19 mouse cellular contexts compared by ENCODE assay signal in genomic region chr10:21090922-21091700, GRCm38 (mm10).
DNase-seq lines count a peak whose midpoint lies in the region; ATAC-seq and TF ChIP-seq lines count a peak whose summit lies in the region.
"Had no signal": no experiment of that assay in that cellular context is flagged by ENCODE, and none has a peak within 500 bp of the region (broad histone marks: within the 10 kb centered on the region; RNA-seq: fewer than 3 reads in every experiment).

No protein-coding gene starts in this region.

- H3K4me1 ChIP-seq in heart, postnatal 0 days (ENCODE audit: control insufficient read depth, insufficient read depth): no peaks in the 10 kb centered on the region
- peaks cover 8% of the 10 kb centered on the region; the same call in 1 of the 2 replicates for H3K4me1 ChIP-seq in heart, embryonic 10.5 days
- H3K4me1 ChIP-seq in lung, postnatal 0 days (ENCODE audit: insufficient read depth, low read depth, low read length): no peaks in the 10 kb centered on the region
- peaks cover 6% of the 10 kb centered on the region; the same call in 1 of the 2 replicates for H3K4me1 ChIP-seq in stomach, embryonic 14.5 days (ENCODE audit: control insufficient read depth, insufficient read depth, low read length)
- no peaks in the 10 kb centered on the region for H3K4me1 ChIP-seq in liver, embryonic 11.5 days (replicated peaks; ENCODE audit: control insufficient read depth, insufficient read depth, low read length)
- H3K4me1 ChIP-seq: liver, embryonic 15.5 days; midbrain, embryonic 15.5 days had no signal

- no peak for TF ChIP-seq CTCF in heart, postnatal 0 days (IDR thresholded peaks at IDR 0.05; ENCODE audit: low read depth)
- TF ChIP-seq CTCF in lung, postnatal 0 days (IDR thresholded peaks at IDR 0.05): no peak
- TF ChIP-seq CTCF in brain, embryonic 14.5 days (IDR thresholded peaks at IDR 0.05; ENCODE audit: borderline replicate concordance, extremely low read depth, insufficient read depth, insufficient read length): no peak

- no peaks in the 10 kb centered on the region for H3K27me3 ChIP-seq in heart, postnatal 0 days (ENCODE audit: control insufficient read depth, insufficient read depth, low read length)
- peaks cover 8% of the 10 kb centered on the region; the same call in 1 of the 2 replicates for H3K27me3 ChIP-seq in heart, embryonic 10.5 days (ENCODE audit: insufficient read depth, poor library complexity, severe bottlenecking)
- no peaks in the 10 kb centered on the region for H3K27me3 ChIP-seq in lung, postnatal 0 days (replicated peaks; ENCODE audit: insufficient read depth, low read length)
- H3K27me3 ChIP-seq in stomach, embryonic 14.5 days (ENCODE audit: control insufficient read depth, insufficient read depth, low read length): no peaks in the 10 kb centered on the region
- H3K27me3 ChIP-seq in liver, embryonic 11.5 days (replicated peaks; ENCODE audit: control insufficient read depth, insufficient read depth, low read length): no peaks in the 10 kb centered on the region
- H3K27me3 ChIP-seq: CH12.LX; embryonic facial prominence, embryonic 13.5 days; limb, embryonic 12.5 days; liver, embryonic 15.5 days; midbrain, embryonic 15.5 days had no signal

- DNase-seq in heart, postnatal 0 days (ENCODE audit: low spot score): no peak
- DNase-seq in heart, embryonic 10.5 days (ENCODE audit: low spot score): no peak
- peak; percentile 17 for DNase-seq in lung, postnatal 36 days
- no peak for DNase-seq in lung, postnatal 0 days (ENCODE audit: low spot score)
- peak; percentile 47 for DNase-seq in brain, embryonic 14.5 days (ENCODE audit: low read depth)
- no peak for DNase-seq in urinary bladder, postnatal 10 days (ENCODE audit: low spot score)
- no peak for DNase-seq in liver, embryonic 11.5 days (ENCODE audit: low spot score)
- DNase-seq: adrenal gland, postnatal 25 days; cerebellum, adult 9-10 months; heart, adult 11 months; kidney, postnatal 25 days; layer of hippocampus, adult 9-11 months had no signal

- no peak overlapping the region for H3K4me3 ChIP-seq in heart, postnatal 0 days (ENCODE audit: low read depth, low read length)
- no peak overlapping the region for H3K4me3 ChIP-seq in heart, embryonic 10.5 days
- H3K4me3 ChIP-seq in lung, postnatal 0 days (ENCODE audit: low read depth, low read length): no peak overlapping the region
- no peak overlapping the region for H3K4me3 ChIP-seq in stomach, embryonic 14.5 days (ENCODE audit: low read depth, low read length)
- H3K4me3 ChIP-seq in liver, embryonic 11.5 days (ENCODE audit: low read depth, low read length): no peak overlapping the region
- H3K4me3 ChIP-seq: embryonic facial prominence, embryonic 13.5 days; limb, embryonic 12.5 days; liver, embryonic 15.5 days; megakaryocyte, embryonic 14.5 days; midbrain, embryonic 15.5 days had no signal

- H3K36me3 ChIP-seq in heart, postnatal 0 days (replicated peaks; ENCODE audit: control insufficient read depth, insufficient read depth, low read length): no peaks in the 10 kb centered on the region
- no peaks in the 10 kb centered on the region for H3K36me3 ChIP-seq in heart, embryonic 10.5 days
- H3K36me3 ChIP-seq in lung, postnatal 0 days (ENCODE audit: insufficient read depth, low read length): no peaks in the 10 kb centered on the region
- no peaks in the 10 kb centered on the region for H3K36me3 ChIP-seq in stomach, embryonic 14.5 days (ENCODE audit: control insufficient read depth, insufficient read depth, low read length)
- H3K36me3 ChIP-seq in liver, embryonic 11.5 days (ENCODE audit: control insufficient read depth, insufficient read depth, low read length): no peaks in the 10 kb centered on the region
- H3K36me3 ChIP-seq: embryonic facial prominence, embryonic 13.5 days; limb, embryonic 12.5 days; liver, embryonic 15.5 days; midbrain, embryonic 15.5 days had no signal

- no peak overlapping the region for H3K4me2 ChIP-seq in heart, postnatal 0 days (ENCODE audit: low read depth, low read length)
- no peak overlapping the region for H3K4me2 ChIP-seq in lung, postnatal 0 days (replicated peaks; ENCODE audit: low read depth, low read length)
- no peak overlapping the region for H3K4me2 ChIP-seq in stomach, embryonic 14.5 days (replicated peaks; ENCODE audit: low read depth, low read length)
- no peak overlapping the region for H3K4me2 ChIP-seq in liver, embryonic 11.5 days
- H3K4me2 ChIP-seq: embryonic facial prominence, embryonic 13.5 days; limb, embryonic 12.5 days; liver, embryonic 15.5 days; midbrain, embryonic 15.5 days had no signal

- no peak for TF ChIP-seq POLR2A in brain, embryonic 14.5 days (IDR thresholded peaks at IDR 0.05; ENCODE audit: borderline replicate concordance, extremely low read depth, insufficient read depth, insufficient read length, poor library complexity, severe bottlenecking)

- ATAC-seq in heart, postnatal 0 days (ENCODE audit: insufficient read depth, low read depth): no peak
- no peak for ATAC-seq in lung, postnatal 0 days
- peak; percentile 51; the same call in 1 of the 2 replicates for ATAC-seq in stomach, embryonic 14.5 days (ENCODE audit: insufficient number of reproducible peaks, insufficient read depth, low FRiP score, low read depth)
- ATAC-seq in liver, embryonic 11.5 days (replicated peaks; ENCODE audit: low FRiP score): no peak
- ATAC-seq: midbrain, embryonic 15.5 days had no signal

- no peak for TF ChIP-seq EP300 in heart, postnatal 0 days (IDR thresholded peaks at IDR 0.05; ENCODE audit: low read depth)
- TF ChIP-seq EP300 in lung, postnatal 0 days (IDR thresholded peaks at IDR 0.05): no peak

- 85% methylated on average over 8 of the region's 8 CpGs for WGBS in heart, postnatal 0 days
- WGBS in heart, embryonic 10.5 days: 78% methylated on average over 8 of the region's 8 CpGs
- 59% methylated on average over 8 of the region's 8 CpGs for WGBS in lung, postnatal 0 days
- 67% methylated on average over 8 of the region's 8 CpGs for WGBS in stomach, embryonic 14.5 days
- 85% methylated on average over 8 of the region's 8 CpGs for WGBS in liver, embryonic 11.5 days

- no peaks in the 10 kb centered on the region for H3K9me3 ChIP-seq in heart, postnatal 0 days (replicated peaks; ENCODE audit: control insufficient read depth, low read length)
- H3K9me3 ChIP-seq in heart, embryonic 10.5 days: no peaks in the 10 kb centered on the region
- H3K9me3 ChIP-seq in lung, postnatal 0 days (ENCODE audit: low read length): no peaks in the 10 kb centered on the region
- H3K9me3 ChIP-seq in stomach, embryonic 14.5 days (ENCODE audit: control insufficient read depth, low read depth, low read length): no peaks in the 10 kb centered on the region
- no peaks in the 10 kb centered on the region for H3K9me3 ChIP-seq in liver, embryonic 11.5 days (ENCODE audit: control insufficient read depth, low read length)
- H3K9me3 ChIP-seq: embryonic facial prominence, embryonic 13.5 days; limb, embryonic 12.5 days; liver, embryonic 15.5 days; midbrain, embryonic 15.5 days had no signal

- H3K27ac ChIP-seq in heart, postnatal 0 days (ENCODE audit: low read depth): peak overlapping the region; percentile 7; the same call in 1 of the 2 replicates
- no peak overlapping the region for H3K27ac ChIP-seq in heart, embryonic 10.5 days
- H3K27ac ChIP-seq in lung, postnatal 0 days (ENCODE audit: low read length): no peak overlapping the region
- H3K27ac ChIP-seq in stomach, embryonic 14.5 days (ENCODE audit: low read length): no peak overlapping the region
- no peak overlapping the region for H3K27ac ChIP-seq in liver, embryonic 11.5 days (ENCODE audit: low read depth, low read length)
- H3K27ac ChIP-seq: embryonic facial prominence, embryonic 13.5 days; limb, embryonic 12.5 days; liver, embryonic 15.5 days; midbrain, embryonic 15.5 days had no signal

- H3K9ac ChIP-seq in heart, postnatal 0 days (replicated peaks; ENCODE audit: low read depth, low read length): no peak overlapping the region
- H3K9ac ChIP-seq in lung, postnatal 0 days (replicated peaks; ENCODE audit: low read depth): no peak overlapping the region
- H3K9ac ChIP-seq in stomach, embryonic 14.5 days (replicated peaks; ENCODE audit: low read depth, low read length): no peak overlapping the region
- no peak overlapping the region for H3K9ac ChIP-seq in liver, embryonic 11.5 days (ENCODE audit: low read depth, low read length)
- H3K9ac ChIP-seq: embryonic facial prominence, embryonic 13.5 days; limb, embryonic 12.5 days; liver, embryonic 15.5 days; midbrain, embryonic 15.5 days had no signal

Comparison
In these comparisons a context has a peak if more than half of its experiments do, and no peak if none do; other contexts are left out.
1. DNase-seq: peak in lung, postnatal 36 days (single experiment) and brain, embryonic 14.5 days (single experiment); none in heart, postnatal 0 days (single experiment), heart, embryonic 10.5 days (single experiment), lung, postnatal 0 days (single experiment), urinary bladder, postnatal 10 days (single experiment) and liver, embryonic 11.5 days (single experiment).